Mouse (Mus musculus) 3T3-L1 (cell line): ENCODE data around the gene Csta1.
A peak's percentile ranks its signal among the peaks of the same experiment; 100 is the strongest.

Experiments
- DNase-seq: peaks from one replicate; pipeline ENCODE4 v3.0.0-alpha.2; 2015; ENCODE audit warnings: low read depth, low spot score

Csta1 gene

GRCm38 (mm10) chr16:36071450-36072379 lies 59.3 kb downstream of the Csta1 start, which contains the start of the genes Fam162a and Ccdc58:
Gene Fam162a, minus strand, starts transcription at chr16:36071594.
Gene Ccdc58, plus strand, starts transcription at chr16:36071685.
- peak; percentile 93 for DNase-seq

GRCm38 (mm10) chr16:36071071-36071449 lies 60.0 kb downstream of the Csta1 start:
- peak; percentile 58 for DNase-seq
